Comparison of ENCODE assay signal across 10 mouse cellular contexts in the genomic region with DNA sequence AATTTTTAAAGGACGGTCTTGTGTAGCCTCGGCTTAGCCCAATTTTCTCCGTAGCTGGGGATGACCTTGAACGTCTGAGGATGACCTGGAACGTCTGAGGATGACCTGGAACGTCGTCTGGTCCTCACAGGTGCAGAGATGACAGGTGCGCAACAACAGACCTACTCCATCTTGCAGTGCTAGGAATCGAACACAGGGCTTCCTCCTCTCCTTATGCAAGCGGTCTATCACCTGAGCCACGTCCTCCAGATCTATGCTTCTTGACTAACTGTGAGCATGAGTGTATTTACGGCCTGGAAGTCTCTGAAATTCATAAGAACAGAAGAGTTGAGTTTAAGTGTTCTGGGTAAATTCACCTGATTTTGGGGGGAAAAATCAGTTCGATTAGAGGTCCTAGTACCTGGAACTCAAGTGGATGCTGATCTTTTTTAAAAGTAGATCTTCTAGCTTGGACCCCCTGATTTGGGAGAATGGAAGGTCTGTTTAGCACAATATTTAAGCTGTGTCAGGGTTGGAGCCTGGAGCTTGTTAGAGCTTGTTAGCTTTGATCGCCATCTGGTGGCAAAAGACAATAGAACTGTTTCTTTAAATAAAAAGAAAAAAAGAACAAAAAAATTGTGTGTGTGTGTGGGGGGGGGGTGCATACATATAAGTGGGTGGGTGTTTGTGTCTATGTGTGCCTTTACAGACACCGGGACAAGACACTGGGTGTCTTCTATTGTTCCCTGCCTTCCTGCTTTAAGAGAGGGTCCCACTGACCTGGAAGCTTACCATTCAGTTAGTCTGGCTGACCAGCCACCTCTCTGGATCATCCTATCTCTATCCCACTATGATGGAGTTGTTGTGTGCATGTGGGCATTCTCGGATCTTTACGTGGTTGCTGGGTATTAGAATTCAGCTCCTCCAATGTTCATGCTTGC. TPM values are rescaled to one million over a fixed set of nuclear protein-coding genes. Genes with fewer than 3 reads are reported as not detected.
DNase-seq lines count a peak whose midpoint lies in the region; ATAC-seq and TF ChIP-seq lines count a peak whose summit lies in the region.
"Had no signal": no experiment of that assay in that cellular context is flagged by ENCODE, and none has a peak within 500 bp of the region (broad histone marks: within the 10 kb centered on the region; RNA-seq: fewer than 3 reads in every experiment).

No protein-coding gene starts in this region.

- H3K4me2 ChIP-seq in lung, postnatal 0 days (replicated peaks; ENCODE audit: low read depth, low read length), result no peak overlapping the region
- H3K4me2 ChIP-seq in forebrain, postnatal 0 days (ENCODE audit: low read depth), result no peak overlapping the region
- H3K4me2 ChIP-seq: heart, embryonic 13.5 days; midbrain, embryonic 12.5 days had no signal

- DNase-seq in heart, adult 11 months, result peak; percentile 79
- DNase-seq in heart, adult 9 months (ENCODE audit: low spot score in 2 of 2), result no peak
- peak; percentile 77 for DNase-seq in lung, postnatal 0 days (ENCODE audit: low spot score)
- DNase-seq in lung, adult 2 months, result no peak
- DNase-seq in forebrain, postnatal 0 days, result peak; percentile 84
- DNase-seq in retina, embryonic 14.5 days (ENCODE audit: low spot score), result peak; percentile 81
- no peak for DNase-seq in frontal cortex, postnatal 10 days (ENCODE audit: low spot score in 2 of 2)
- DNase-seq in spleen, adult 12 weeks (ENCODE audit: low spot score), result no peak

- no peak for TF ChIP-seq EP300 in lung, postnatal 0 days (IDR thresholded peaks at IDR 0.05)

- no peaks in the 10 kb centered on the region for H3K27me3 ChIP-seq in lung, postnatal 0 days (replicated peaks; ENCODE audit: insufficient read depth, low read length)
- no peaks in the 10 kb centered on the region for H3K27me3 ChIP-seq in forebrain, postnatal 0 days (ENCODE audit: insufficient read depth, low read length)
- H3K27me3 ChIP-seq: heart, embryonic 13.5 days; midbrain, embryonic 12.5 days had no signal

- H3K9me3 ChIP-seq in lung, postnatal 0 days (ENCODE audit: low read length), result no peaks in the 10 kb centered on the region
- no peaks in the 10 kb centered on the region for H3K9me3 ChIP-seq in forebrain, postnatal 0 days (ENCODE audit: low read length)
- H3K9me3 ChIP-seq: heart, embryonic 13.5 days; midbrain, embryonic 12.5 days had no signal

- no peaks in the 10 kb centered on the region for H3K4me1 ChIP-seq in lung, postnatal 0 days (ENCODE audit: insufficient read depth, low read depth, low read length)
- no peaks in the 10 kb centered on the region for H3K4me1 ChIP-seq in lung, adult 2 months (ENCODE audit: control insufficient read depth, insufficient read depth, low read length)
- no peaks in the 10 kb centered on the region for H3K4me1 ChIP-seq in forebrain, postnatal 0 days (ENCODE audit: insufficient read depth)
- H3K4me1 ChIP-seq: midbrain, embryonic 12.5 days had no signal

- 60% methylated on average over 17 of the region's 17 CpGs for WGBS in lung, postnatal 0 days
- 57% methylated on average over 17 of the region's 17 CpGs for WGBS in lung, adult 2 months
- WGBS in forebrain, postnatal 0 days, result 71% methylated on average over 17 of the region's 17 CpGs

- no peaks in the 10 kb centered on the region for H3K36me3 ChIP-seq in lung, postnatal 0 days (ENCODE audit: insufficient read depth, low read length)
- H3K36me3 ChIP-seq in forebrain, postnatal 0 days (ENCODE audit: insufficient read depth), result no peaks in the 10 kb centered on the region
- H3K36me3 ChIP-seq: heart, embryonic 13.5 days; midbrain, embryonic 12.5 days had no signal

- no peak overlapping the region for H3K4me3 ChIP-seq in lung, postnatal 0 days (ENCODE audit: low read depth, low read length)
- H3K4me3 ChIP-seq in lung, adult 2 months (replicated peaks; ENCODE audit: extremely low read depth, low read depth, low read length), result no peak overlapping the region
- H3K4me3 ChIP-seq in forebrain, postnatal 0 days (ENCODE audit: low read depth, low read length), result no peak overlapping the region
- H3K4me3 ChIP-seq: heart, embryonic 13.5 days; midbrain, embryonic 12.5 days had no signal

- no peak overlapping the region for H3K9ac ChIP-seq in lung, postnatal 0 days (replicated peaks; ENCODE audit: low read depth)
- no peak overlapping the region for H3K9ac ChIP-seq in forebrain, postnatal 0 days
- H3K9ac ChIP-seq: heart, embryonic 13.5 days; midbrain, embryonic 12.5 days had no signal

- TF ChIP-seq POLR2A in lung, adult 2 months (IDR thresholded peaks at IDR 0.05; ENCODE audit: borderline replicate concordance, extremely low read depth, low read depth, low read length), result no peak

- H3K27ac ChIP-seq in lung, postnatal 0 days (ENCODE audit: low read length), result no peak overlapping the region
- H3K27ac ChIP-seq in forebrain, postnatal 0 days (ENCODE audit: low read depth, low read length), result no peak overlapping the region
- H3K27ac ChIP-seq: heart, embryonic 13.5 days; midbrain, embryonic 12.5 days had no signal

- TF ChIP-seq CTCF in lung, postnatal 0 days (IDR thresholded peaks at IDR 0.05), result peak; percentile 70
- no peak for TF ChIP-seq CTCF in lung, adult 2 months (IDR thresholded peaks at IDR 0.05; ENCODE audit: insufficient read depth, low read length)
- peak; percentile 74 for TF ChIP-seq CTCF in forebrain, postnatal 0 days (IDR thresholded peaks at IDR 0.05; ENCODE audit: low read depth)

- ATAC-seq in lung, postnatal 0 days, result no peak
- peak; percentile 82 for ATAC-seq in forebrain, postnatal 0 days

RNA-seq across cellular contexts. Expression of a gene that starts 45.5 kb away (rescaled TPM):
- polyA plus RNA-seq in lung, postnatal 0 days (2015; fragmentation: Nextera tagmentation; extraction: Ambion mirVana), result 36.4 and 42.7 TPM in 2 replicates
- polyA plus RNA-seq in lung, adult 2 months (2012; rRNA removed), result 29.3 and 32.7 TPM in 2 replicates
- 3.8 and 5.1 TPM in 2 replicates for total RNA-seq in forebrain, postnatal 0 days (2014; rRNA removed)
- polyA plus RNA-seq in forebrain, postnatal 0 days (2015; fragmentation: Nextera tagmentation; extraction: Ambion mirVana), result 4.5 TPM in 2 replicates

Comparison
In these comparisons a context has a peak if more than half of its experiments do, and no peak if none do; other contexts are left out.
1. DNase-seq: peak in heart, adult 11 months (single experiment), lung, postnatal 0 days (single experiment), forebrain, postnatal 0 days (single experiment) and retina, embryonic 14.5 days (single experiment); none in heart, adult 9 months (0 of 2), lung, adult 2 months (single experiment), frontal cortex, postnatal 10 days (0 of 2) and spleen, adult 12 weeks (single experiment).